Mouse (Mus musculus): ENCODE measurements around the gene Nacc1. TPM values are rescaled to one million over a fixed set of nuclear protein-coding genes. Genes with fewer than 3 reads are reported as not detected.

The Nacc1 gene
- total and polyA plus RNA-seq, 3 experiments: 42.5 to 106 TPM; not detected in 1

GRCm38 (mm10) chr8:84730541-84731370, 43.1 kb upstream of the Nacc1 start:
- Histone ChIP-seq H3K79me2 (ENCODE audit: control insufficient read depth, insufficient read depth, low read length, poor library complexity) (peaks cover 3% of the 10 kb centered on the region; the same call in 1 of the 2 replicates), H3K4me3 (ENCODE audit: control insufficient read depth in 1 of 2, insufficient read depth in 1 of 2, low read depth in 2 of 2, low read length in 2 of 2) (no peak overlapping the region), H3K27me3 (ENCODE audit: control insufficient read depth in 1 of 2, insufficient read depth in 2 of 2, low read length in 2 of 2) (no peaks in the 10 kb centered on the region), H3K36me3 (ENCODE audit: control insufficient read depth in 1 of 2, insufficient read depth in 2 of 2, low read length in 2 of 2) (peaks cover 0 to 40% of the 10 kb centered on the region in 2 experiments; a peak in 2 of 4 replicates), H3K9me3 (replicated peaks; ENCODE audit: insufficient read depth, low read length) (no peaks in the 10 kb centered on the region), H3K27ac (ENCODE audit: control insufficient read depth, low read depth, low read length) (peak overlapping the region; percentile 89), H3K4me1 (ENCODE audit: control insufficient read depth in 1 of 2, insufficient read depth in 2 of 2, low read length in 2 of 2) (peaks cover 29 to 50% of the 10 kb centered on the region in 2 experiments), H3K9ac (ENCODE audit: control insufficient read depth, low read depth, low read length, poor library complexity, severe bottlenecking) (peak overlapping the region; percentile 63)
- TF ChIP-seq ZC3H11A (IDR thresholded peaks at IDR 0.05; ENCODE audit: low read depth, low read length): peak; percentile 9; the same call in 1 of the 2 replicates
- TF ChIP-seq HCFC1 (IDR thresholded peaks at IDR 0.05; ENCODE audit: low read depth, low read length): peak; percentile 70
- peak; percentile 82 for TF ChIP-seq MXI1 (IDR thresholded peaks at IDR 0.05; ENCODE audit: low read depth, low read length)
- peak; percentile 100 for TF ChIP-seq TCF12 (IDR thresholded peaks at IDR 0.05; ENCODE audit: low read depth, low read length)
- peak; percentile 93 for TF ChIP-seq ZNF384 (IDR thresholded peaks at IDR 0.05; ENCODE audit: low read depth, low read length)
- peak; percentile 100 for TF ChIP-seq GATA1 (IDR thresholded peaks at IDR 0.05; ENCODE audit: low read depth, low read length)
- TF ChIP-seq TBP (IDR thresholded peaks at IDR 0.05; ENCODE audit: low read depth, low read length): peak; percentile 46; the same call in 1 of the 2 replicates
- TF ChIP-seq MAX (IDR thresholded peaks at IDR 0.05; ENCODE audit: low read length): peak; percentile 52
- TF ChIP-seq KAT2A (conservative IDR thresholded peaks at IDR 0.05; ENCODE audit: low read depth, low read length): no peak; the same call in 1 of the 2 replicates
- TF ChIP-seq MAFK (IDR thresholded peaks at IDR 0.05; ENCODE audit: borderline replicate concordance, low read depth, low read length): peak; percentile 75
- peak; percentile 98 for TF ChIP-seq SIN3A (IDR thresholded peaks at IDR 0.05; ENCODE audit: low read length)
- peak; percentile 86 for TF ChIP-seq BHLHE40 (IDR thresholded peaks at IDR 0.05; ENCODE audit: borderline replicate concordance, low read depth, low read length)
- peak in 1 of 2 experiments; percentile 42; a peak in 1 of 4 replicates for TF ChIP-seq POLR2A (IDR thresholded peaks at IDR 0.05; ENCODE audit: control insufficient read depth in 1 of 2, insufficient read depth in 1 of 2, low read depth in 1 of 2, low read length in 2 of 2, poor library complexity in 1 of 2)
- TF ChIP-seq EP300 (IDR thresholded peaks at IDR 0.05; ENCODE audit: low read depth in 1 of 2, low read length in 2 of 2): peak; percentile 99 to 100
- no peak for TF ChIP-seq RAD21 (IDR thresholded peaks at IDR 0.05; ENCODE audit: low read depth, low read length)
- peak; percentile 100 for TF ChIP-seq ETS1 (IDR thresholded peaks at IDR 0.05; ENCODE audit: low read depth, low read length)
- TF ChIP-seq NELFE (IDR thresholded peaks at IDR 0.05; ENCODE audit: low read depth, low read length): peak; percentile 49; the same call in 1 of the 2 replicates
- TF ChIP-seq E2F4 (IDR thresholded peaks at IDR 0.05; ENCODE audit: borderline replicate concordance, low read depth, low read length): no peak
- TF ChIP-seq NRF1 (IDR thresholded peaks at IDR 0.05; ENCODE audit: insufficient read depth, low read depth, low read length, poor library complexity, severe bottlenecking): no peak
- no peak for TF ChIP-seq POLR2AphosphoS5 (IDR thresholded peaks at IDR 0.05; ENCODE audit: borderline replicate concordance, low read depth, low read length)
- peak; percentile 91 for TF ChIP-seq RCOR1 (IDR thresholded peaks at IDR 0.05; ENCODE audit: low read depth, low read length)
- TF ChIP-seq POLR2AphosphoS2 (IDR thresholded peaks at IDR 0.05; ENCODE audit: low read length): peak; percentile 53; the same call in 1 of the 2 replicates
- peak; percentile 32; the same call in 1 of the 2 replicates for TF ChIP-seq USF1 (IDR thresholded peaks at IDR 0.05; ENCODE audit: low read depth, low read length)
- TF ChIP-seq TAL1 (IDR thresholded peaks at IDR 0.05; ENCODE audit: low read length): peak; percentile 100
- TF ChIP-seq MYB (IDR thresholded peaks at IDR 0.05; ENCODE audit: low read depth, low read length): peak; percentile 95
- peak; percentile 98 for TF ChIP-seq MAZ (IDR thresholded peaks at IDR 0.05; ENCODE audit: low read depth, low read length)
- TF ChIP-seq ZKSCAN1 (IDR thresholded peaks at IDR 0.05; ENCODE audit: low read depth, low read length): no peak
- 0 out of 2 replicates have a peak, but pooled peaks have one; percentile 76 for TF ChIP-seq ZMIZ1 (IDR thresholded peaks at IDR 0.05; ENCODE audit: low read depth, low read length)
- peak; percentile 60 for TF ChIP-seq CHD2 (IDR thresholded peaks at IDR 0.05; ENCODE audit: low read length)
- TF ChIP-seq UBTF (IDR thresholded peaks at IDR 0.05; ENCODE audit: borderline replicate concordance, insufficient read depth, low read depth, low read length): 0 out of 2 replicates have a peak, but pooled peaks have one; percentile 32
- TF ChIP-seq MYC (IDR thresholded peaks at IDR 0.05; ENCODE audit: low read depth, low read length): peak; percentile 91
- TF ChIP-seq GABPA (IDR thresholded peaks at IDR 0.05; ENCODE audit: low read depth, low read length): no peak
- peak; percentile 51; the same call in 1 of the 2 replicates for TF ChIP-seq MEF2A (IDR thresholded peaks at IDR 0.05; ENCODE audit: extremely low read depth, insufficient replicate concordance, low read depth, low read length, poor library complexity, severe bottlenecking)
- DNase-seq (ENCODE audit: low read depth, low spot score): peak; percentile 95
